Mouse (Mus musculus) regulatory T cell (primary cell): ENCODE results near the gene Zic2.
"Not testable (repeated sequence)": the region's sequence is repeated elsewhere in the genome, so short reads cannot be mapped to it uniquely, and the experiment has no call there.

Experiments
- in situ Hi-C: fragments of 300-600 bp; cut with MboI, MseI; formaldehyde crosslinking; loops from one replicate; pipeline ENCODE4 v1.15.1; 2025; ENCODE audit warnings: high pct_unique_total_duplicates

Zic2 gene

DNA sequence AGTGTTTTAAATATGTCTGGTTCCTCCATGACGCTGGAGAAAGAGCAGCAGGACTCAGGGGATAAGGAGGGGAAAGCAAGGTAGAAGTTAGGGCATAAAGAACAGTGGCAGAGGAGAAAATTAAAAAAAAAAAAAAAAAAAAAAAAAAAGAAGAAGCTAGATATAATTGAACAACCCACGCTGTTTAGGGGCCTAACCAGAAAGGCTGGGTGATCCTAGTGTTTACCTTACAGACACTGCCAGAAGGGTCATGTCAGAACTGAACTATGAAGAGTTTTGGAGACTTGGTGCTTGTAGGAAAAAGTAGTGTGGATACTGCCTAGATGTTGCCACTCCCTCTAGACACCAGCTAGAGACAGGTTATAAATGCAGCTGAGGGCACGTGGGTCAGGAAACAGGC is 13.7 kb upstream of the Zic2 start:
- in situ Hi-C loops: no loop called here

DNA sequence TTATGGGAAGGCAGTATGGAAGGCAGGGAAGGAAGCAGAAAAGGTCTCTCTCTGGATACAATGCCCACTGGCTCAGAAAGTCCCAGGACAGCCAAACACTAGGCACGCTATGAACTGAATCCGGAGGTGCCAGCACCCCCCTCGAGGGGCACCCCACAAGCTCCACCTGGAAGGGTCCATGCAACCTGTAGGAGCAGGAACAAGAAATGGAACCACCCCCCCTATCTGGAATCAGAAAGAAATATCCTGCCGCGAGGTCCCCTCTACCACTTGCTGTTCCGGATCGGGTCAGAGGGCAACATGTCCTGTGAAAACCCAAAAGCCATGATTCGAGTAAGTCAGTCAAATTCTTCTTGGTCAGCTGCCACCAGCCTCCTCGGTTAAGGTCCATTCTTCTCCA is 13.3 kb upstream of the Zic2 start:
- in situ Hi-C loops: no loop called here

DNA sequence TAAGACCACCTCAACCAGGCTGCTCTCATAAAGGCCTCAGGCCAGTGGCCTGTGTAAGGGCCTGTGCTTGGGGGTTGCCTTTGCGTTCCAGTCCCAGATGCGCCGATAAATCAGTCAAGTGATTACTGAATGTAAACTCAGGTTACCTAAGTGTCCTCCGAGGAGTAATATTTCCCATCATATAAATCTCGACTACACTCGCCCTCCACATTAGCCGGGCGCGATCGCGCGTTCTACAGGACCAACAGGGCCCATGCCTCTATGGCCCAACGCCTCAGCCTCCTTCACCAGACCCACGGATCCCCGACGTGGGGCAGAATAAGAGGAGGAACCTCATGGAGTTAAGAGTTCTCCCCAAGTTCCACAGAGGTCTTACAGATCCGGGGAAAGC is 12.6 kb upstream of the Zic2 start:
- in situ Hi-C loops: no loop called here

DNA sequence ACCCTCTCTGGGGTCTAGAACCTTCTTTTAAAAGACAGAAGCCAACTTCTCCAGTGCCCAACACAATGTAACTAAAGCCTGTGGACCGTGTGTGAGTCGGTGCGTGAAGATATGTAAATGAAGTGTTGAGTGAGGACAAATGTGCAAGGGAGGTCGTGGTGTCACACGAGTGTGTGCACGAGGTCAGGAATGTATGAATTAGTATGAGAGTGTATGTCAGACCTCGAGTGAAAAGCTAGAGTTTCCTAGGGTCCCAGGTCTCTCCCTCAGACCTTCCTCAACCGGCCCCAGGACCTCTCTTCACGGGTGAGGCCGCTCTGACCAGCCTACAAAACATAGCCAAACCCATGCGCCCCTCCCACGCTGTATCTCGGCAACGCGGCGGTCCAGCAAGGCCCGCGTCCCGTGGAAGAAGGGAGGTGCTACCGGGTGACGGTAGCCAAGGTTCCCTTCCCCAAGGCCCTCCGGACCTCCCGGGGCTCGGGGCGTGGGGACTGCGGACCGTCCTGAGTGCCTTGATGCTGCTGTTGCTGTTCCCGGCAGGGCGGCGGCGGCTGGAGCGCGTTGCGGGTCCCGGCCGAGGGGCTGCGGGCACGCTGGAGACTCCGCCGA is 12.0 kb upstream of the Zic2 start:
- in situ Hi-C loops: no loop called here

DNA sequence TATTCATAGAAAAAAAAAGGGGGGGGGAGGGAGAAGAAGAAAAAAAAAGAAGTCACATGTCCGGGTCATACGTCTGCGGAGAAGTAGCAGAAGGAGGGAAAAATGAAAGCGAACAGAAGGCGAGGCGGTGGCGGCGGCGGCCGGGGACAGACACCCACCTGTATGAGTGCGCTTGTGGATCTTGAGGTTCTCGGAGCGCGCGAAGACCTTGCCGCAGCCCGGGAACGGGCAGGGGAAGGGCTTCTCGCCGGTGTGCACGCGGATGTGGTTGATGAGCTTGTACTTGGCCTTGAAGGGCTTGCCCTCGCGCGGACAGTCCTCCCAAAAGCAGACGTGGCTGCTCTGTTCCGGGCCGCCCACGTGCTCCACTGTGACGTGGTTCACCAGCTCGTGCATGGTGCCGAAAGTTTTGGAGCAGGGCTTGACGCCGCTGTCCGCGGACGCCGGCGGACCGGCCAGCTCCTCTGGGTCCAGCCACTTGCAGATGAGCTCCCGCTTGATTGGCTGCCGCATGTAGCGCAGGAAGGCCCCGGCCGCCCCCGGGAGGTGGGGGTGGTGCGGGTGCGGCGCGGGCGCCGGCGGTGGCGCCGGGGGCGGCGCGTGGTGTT is 11.4 kb upstream of the Zic2 start:
- in situ Hi-C loops: not testable (repeated sequence)

DNA sequence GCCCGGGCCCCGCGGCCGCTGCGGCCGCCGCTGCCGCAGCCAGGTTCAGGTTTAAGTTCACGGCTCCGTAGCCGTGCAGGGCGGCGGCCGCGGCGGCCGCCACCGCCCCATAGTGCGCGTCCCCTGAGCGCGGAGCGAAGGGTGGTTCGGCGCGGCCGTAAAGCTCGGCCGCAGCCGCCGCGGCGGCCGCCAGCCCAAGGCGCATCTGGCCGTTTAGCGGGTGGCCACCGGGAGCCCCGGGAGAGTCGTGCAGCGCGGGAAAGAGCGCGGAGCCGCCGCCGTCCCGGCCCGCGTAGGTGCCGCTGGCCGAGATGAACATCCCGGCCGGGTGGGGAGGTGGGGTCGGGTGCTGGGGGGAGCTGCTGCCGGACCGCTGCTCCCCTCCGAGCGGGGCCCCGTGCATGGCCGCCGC is 10.9 kb upstream of the Zic2 start:
- in situ Hi-C loops: no loop called here

DNA sequence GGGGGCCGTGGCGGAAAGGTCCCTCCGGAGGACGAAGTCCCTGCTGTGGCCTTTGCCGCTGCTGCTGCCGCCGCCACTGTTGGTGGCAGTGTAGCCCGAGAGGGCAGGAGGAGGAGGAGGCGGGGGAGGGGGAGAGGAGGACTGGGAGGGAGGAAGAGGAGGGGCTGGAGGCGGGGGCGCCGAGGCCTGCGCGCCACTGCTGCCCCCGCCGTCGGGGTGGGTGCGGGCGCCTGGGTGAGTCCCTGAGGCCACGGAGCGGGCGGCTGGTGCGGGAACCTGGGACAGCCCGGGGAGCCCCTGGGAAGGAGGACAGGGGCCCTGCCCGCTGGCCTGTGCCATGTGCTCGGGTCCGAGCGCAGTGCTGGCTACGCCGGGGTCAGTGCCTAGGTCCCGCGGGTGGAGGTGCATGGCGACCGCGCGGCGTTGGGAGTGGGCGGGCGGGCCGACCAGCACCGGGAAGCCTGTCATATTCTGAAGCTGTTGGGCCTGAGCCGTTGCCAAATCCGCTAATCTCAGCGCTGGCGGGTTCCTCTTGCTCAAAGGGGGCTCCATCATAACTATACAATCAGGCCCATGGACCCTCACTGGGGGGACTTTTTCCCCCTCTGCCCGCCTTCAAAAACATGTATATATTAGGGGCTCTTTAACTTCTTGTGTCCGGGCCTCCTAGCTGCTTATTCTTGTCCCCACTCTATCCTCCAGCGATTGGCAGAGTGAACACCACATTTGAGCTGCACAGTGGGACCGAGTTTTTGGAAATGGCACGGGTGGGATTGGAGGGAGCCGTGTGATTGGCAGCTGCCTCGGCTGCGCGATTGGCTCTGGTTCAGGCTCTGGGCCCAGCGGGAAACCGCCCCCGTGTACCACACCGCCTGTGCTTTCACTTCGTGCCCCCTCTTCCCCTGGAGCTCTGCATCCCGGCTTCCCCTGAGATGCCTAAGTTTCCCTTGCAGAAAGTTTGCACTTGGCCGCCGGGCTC is 10.2 kb upstream of the Zic2 start, which contains the start of gene Zic5:
Gene Zic5 (minus strand): TSS at position 915 of the 979 bp plus-strand sequence.
- in situ Hi-C loops: no loop called here

DNA sequence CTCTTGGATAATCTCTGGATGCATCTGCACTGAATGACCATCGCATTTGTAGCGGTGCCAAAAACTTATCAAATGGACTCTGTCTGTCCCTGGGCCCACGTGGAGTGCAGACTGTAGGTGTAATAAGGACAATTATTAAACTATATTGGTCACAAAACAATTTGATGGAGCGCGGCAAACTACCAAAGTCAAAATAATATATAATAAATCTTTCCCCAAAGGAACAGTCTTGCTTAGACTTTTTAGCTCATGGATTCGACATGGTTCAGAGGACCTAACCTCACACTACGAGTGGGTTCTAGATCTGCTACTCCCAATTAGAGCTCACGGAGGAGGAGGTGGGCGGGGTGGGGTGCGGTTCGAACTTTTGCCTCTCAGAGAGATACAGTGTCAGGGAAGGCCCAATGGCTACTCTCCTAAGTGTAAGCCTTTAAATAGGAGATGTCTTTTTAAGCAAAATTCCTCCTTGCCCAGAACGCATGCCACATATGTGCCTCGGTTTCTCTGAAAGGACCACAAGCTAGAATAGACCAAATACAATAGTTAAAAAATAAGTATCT is 9.2 kb upstream of the Zic2 start:
- in situ Hi-C loops: no loop called here

DNA sequence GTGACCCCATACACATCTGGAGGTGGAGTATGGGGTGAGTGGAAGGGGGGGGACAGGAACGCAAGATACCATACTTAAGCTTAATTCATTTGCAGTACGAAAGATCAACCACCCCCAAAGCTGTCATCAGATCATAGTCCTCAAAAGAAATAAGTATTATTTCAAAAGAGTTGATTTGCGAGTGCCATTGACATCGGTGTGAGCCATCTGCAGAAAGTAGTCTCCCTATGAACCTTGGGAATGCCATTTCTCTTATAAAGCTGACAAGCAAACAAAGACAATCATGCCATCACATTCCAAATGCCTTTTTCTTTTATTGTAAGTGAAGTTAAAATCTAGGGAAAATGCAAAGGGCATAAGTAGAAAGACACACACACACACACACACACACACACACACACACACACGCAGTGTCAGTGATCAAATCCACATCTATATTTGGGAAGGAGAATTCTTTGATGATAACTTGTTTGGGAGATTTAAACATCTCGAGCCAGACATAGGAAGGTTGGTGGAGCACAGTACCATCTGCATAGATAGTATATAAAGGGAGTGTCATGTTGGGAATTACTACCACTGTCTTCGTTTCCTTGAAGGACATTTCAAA is 8.4 kb upstream of the Zic2 start:
- in situ Hi-C loops: no loop called here

DNA sequence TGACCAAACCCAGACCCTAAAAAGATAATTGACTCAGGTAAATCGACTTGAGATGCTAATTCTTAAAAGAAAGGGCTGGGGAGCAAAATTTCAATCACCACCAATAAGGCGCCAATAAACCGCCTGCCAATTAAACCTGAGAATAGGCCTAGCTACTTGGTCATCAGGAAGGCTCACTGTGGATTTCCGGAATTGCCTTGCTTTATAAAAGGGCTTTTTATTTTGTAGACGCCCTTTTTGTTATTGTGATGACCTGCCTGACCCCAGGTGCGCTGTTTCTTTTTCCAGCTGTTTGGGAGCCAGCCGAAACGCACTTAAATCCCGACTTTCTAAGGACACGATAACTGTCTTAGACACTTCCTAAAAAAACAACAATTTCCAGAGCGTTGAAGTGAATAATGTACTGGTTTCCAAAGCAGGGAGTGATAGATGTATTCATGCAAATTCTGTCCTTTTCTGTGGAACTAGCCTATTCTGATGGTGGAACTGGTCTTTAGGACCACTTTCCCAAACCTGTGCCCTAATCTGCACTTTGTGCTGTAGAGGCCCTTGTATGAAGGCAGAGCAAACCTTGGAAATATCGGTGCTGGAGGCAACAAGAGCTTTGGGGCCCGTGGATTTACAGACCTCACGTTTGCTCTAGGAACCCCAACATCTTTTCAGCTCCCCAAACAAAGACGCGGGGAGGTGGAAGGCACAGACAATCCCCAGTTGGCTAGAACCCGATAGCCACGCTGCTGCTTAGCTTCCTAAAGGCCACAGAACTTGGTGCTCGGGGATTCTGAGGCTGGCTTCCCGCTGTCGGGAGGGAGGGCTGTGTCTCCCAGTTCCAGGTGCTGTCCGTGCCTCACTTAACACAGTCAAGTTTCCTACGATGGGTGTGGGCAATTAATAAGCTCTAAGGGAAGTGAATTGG is 7.1 kb upstream of the Zic2 start:
- in situ Hi-C loops: no loop called here

DNA sequence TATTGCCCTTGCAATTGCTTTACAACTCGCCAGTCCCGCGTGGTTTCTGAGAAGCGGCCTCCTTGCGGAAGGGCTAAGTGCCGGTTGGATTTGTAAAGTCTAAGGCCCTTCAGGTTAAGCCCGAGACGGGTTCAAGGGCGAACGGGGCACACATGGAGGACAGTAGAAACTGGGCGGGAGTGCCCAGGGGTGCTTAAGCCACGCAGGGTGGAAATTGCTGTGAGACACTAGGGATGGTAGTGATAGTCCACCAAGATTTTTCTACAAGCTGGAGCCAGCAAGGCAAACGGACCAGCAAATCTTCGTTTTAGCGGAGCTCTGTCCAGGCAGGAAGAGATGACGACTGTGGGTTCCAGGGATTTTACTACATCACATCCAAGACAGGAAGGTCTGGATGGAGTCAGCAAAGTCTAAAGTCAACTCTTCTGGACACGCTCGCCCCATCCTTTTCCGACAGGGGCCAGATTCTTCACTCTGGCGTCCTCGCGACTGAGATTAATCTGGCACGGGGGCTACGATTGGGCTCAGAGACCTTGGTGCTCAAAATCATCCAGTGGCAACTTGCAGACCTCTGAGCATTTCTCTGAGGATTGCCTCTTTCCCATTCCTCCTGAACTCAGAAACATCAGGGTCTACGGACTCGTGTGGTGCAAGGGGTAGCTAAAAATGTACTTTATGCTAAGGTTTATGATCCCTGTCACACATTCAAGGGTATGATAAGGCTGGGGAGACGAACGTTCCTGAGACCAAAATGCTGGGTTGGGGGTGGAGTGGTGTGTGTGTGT is 6.1 kb upstream of the Zic2 start:
- in situ Hi-C loops: no loop called here

DNA sequence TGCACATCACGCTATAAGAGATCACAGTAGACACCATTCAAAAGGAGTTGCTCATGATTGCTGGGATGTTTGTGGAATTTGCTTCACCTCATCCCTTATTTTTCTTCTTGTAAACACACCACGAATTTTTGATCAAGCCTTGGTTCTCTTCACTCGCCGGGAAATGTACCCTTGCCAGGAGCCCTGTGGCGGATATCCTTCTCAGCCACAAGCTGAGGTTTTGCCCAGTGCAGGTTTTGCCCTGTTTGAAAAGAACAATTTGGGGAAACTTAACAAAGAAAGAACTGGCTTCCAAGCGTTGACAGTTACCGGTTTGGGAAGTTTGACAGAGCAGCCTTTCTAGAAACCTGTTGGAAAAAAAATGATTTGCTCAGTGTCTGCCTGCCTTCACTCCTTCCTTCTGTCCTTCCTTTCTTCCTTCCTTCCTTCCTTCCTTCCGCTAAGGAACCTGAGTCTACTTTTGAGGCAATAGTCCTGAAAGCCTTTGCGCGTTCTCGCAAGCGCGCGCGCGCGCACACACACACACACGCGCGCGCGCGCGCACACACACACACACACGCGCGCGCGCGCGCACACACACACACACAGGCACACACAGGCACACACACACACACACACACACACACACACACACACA is 3.7 kb upstream of the Zic2 start:
- in situ Hi-C loops: no loop called here

DNA sequence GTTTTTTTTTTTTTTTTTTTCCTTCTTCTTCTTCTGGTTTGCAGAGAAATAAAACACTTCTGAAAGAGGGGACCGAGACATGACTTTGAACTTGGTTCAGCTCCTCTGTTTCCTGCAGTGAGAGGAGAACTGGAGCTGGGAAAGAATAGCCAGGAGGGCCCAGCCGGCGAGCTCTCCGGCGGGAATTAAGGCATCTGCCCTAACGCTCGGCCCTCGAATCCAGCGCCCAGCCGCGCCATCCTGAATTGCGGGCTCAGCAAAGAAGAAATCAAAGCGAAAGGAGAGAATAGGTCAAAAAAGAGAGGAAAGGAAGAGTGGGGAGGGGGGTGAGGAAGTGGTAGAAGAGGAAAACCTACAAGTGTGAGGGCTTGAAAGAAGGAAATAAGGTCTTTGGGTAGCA is 3.1 kb upstream of the Zic2 start:
- in situ Hi-C loops: no loop called here

DNA sequence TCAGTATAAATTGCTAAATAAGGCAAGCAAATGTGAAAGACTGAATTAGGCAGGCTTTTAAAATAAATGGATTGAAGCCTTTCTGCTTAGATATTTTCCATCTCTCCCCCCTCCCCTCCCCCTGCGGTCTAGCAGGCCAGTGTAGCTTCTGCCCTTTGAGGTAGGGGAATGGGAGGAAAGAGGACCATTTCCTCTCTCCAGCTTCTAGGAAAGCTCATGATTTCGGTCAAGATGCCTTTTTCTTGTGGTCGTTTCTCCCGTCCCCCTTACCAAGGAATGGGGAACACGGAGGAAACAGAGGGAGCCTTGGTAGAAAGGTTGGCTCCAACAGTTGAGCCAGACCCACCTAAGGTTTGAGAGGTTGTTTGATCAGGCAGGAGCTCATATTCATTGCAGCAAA is 2.6 kb upstream of the Zic2 start:
- in situ Hi-C loops: no loop called here

DNA sequence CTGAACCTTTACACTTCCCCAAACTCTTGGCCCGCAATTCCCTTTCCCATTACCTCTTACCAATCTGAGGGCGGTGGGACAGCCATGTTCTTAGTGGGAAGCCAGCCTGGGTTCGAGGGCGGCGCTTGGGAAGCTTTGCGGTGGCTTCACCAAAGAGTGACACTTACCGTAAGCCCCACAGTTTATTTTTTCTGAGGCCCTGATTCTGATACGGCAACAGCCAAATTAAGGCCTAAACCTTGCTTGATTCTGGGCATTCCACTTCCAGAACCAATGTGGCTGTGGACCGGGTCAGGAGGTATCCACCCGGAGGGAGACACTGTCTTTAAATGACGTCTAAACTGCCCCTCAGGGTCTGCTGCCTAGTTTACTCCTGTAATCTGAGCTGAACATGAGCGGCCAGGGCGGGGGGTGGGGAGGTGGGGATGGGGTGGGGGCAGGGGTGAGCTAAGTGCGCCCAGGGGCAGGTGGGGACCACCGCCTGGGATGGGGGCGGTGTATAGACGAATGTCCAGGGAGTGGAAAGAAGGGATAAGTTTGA is 2.0 kb upstream of the Zic2 start:
- in situ Hi-C loops: no loop called here

DNA sequence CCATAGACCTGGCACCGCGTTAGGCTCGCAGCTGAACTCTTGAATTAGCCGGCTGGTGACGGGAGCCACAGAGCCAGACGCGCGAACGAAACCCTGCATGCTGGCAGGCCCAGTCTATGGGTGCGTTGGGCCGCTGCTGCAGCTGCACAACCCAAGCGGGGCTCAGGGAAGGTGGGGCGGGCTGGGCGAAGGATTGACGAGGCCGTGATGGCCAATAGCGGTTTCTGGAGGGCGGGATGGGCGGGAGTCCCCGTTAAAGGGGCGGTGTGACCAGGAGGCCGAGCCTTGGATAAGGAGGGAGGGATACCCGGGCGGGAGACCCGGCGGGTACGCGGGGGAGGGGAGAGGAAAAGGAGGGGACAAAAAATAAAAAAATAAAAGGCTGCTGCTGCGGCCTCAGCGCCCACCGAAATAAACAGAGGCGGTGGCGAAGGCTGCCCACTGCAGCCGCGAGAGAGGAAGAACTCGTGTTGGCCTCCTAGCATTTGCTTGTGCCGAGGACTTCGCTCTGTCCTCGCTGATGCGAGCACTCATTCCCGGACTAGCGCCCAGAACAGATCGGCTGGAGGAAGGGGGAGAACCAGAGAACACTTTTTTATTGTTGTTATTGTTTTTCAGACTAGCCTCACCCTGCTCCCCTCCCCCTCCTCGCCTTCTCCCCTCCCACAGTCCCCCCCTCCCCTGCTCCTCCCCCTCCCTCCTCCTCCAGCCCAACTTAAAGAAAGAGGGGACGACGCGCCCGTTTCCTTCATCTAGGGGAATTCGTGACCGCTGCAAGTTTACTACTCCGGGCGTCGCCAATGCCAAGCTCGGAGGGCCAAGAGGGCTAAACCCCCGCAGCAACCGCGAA is 969 bp upstream of the Zic2 start:
- in situ Hi-C loops: no loop called here

DNA sequence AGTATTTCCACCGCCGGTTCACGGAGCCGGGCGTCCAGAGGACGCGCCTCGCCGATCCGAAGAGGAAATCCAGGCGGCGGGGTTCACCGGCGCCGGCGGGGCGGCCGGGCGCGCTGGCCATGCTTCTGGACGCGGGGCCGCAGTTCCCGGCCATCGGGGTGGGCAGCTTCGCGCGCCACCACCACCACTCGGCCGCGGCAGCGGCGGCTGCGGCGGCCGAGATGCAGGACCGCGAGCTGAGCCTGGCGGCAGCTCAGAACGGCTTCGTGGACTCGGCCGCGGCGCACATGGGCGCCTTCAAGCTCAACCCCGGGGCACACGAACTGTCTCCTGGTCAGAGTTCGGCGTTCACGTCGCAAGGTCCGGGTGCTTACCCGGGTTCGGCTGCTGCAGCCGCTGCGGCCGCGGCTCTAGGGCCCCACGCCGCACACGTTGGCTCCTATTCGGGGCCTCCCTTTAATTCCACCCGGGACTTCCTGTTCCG is 364 bp downstream of the Zic2 start:
- in situ Hi-C loops: loop anchor here (25.0 kb wide), 1 partner anchor 412 kb away; no protein-coding TSS in a partner anchor
